Mouse (Mus musculus) megakaryocyte, embryonic 14.5 days (primary cell): Measurements from ENCODE around the gene Ndufaf5.
"Not testable (repeated sequence)": the region's sequence is repeated elsewhere in the genome, so short reads cannot be mapped to it uniquely, and the experiment has no call there.

Experiments
- FLI1 ChIP-seq: IDR thresholded peaks from 2 replicates; pipeline ENCODE4 v1.6.1; 2012; ENCODE audit warnings: low read length, inconsistent platforms, mixed read lengths
- GATA1 ChIP-seq: IDR thresholded peaks from 3 replicates; pipeline ENCODE4 v1.6.1; 2012; ENCODE audit warnings: mixed read lengths, low read length, inconsistent platforms, borderline replicate concordance

DNA sequence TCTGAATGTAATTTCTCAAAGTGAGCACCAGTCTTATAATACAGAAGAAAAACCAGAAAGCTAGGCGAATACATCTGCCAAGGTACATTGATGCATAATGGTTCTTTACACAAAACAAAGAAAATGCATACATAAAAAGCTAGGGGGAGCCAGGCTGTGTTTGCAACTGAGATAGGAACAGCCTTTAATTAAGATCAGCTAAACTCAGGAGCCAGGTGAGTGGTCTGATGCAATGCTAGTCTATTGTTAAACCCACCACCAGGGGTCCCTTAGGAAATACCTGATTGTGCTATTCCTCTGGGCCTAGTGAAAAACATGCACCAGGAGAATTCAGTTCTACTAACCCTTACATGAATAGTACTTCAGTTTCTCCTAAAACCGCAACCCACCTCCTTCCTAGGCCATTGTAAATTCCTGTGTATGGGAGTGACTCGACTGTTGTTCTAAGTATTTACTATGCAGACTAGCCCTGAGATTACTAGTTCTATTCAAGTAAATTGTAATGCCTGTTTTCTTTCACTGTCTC is 15.3 kb downstream of the Ndufaf5 start:
- not testable (repeated sequence) for TF ChIP-seq FLI1, GATA1
